Mouse (Mus musculus) lung, embryonic 15.5 days (tissue): ENCODE measurements at regions not wholly inside any gene's neighbourhood (a gene's known extent, or its start where the extent isn't known, plus 50 kb on each side); places are given as distances from the start of the nearest gene placed in this dataset.

Source experiments
- ATAC-seq: fragments of 200-750 bp; cut with Nextera tagmentation; 2 replicates; pipeline ENCODE4 v1.8.0; 2017; ENCODE audit warnings: moderate number of reproducible peaks, borderline replicate concordance; ENCODE audit not compliant: low FRiP score, low TSS enrichment; ENCODE audit errors: extremely low read depth
- H3K27ac ChIP-seq: fragments of 300-500 bp; sonication (generic); 2 replicates; pipeline ENCODE4 v1.5.1; 2015; ENCODE audit warnings: moderate library complexity, mild to moderate bottlenecking, inconsistent platforms
- H3K27me3 ChIP-seq: fragments of 300-500 bp; sonication (generic); 2 replicates; pipeline ENCODE4 v1.6.1; 2015; ENCODE audit warnings: inconsistent platforms
- H3K36me3 ChIP-seq: fragments of 300-500 bp; sonication (generic); 2 replicates; pipeline ENCODE4 v1.6.1; 2015; ENCODE audit warnings: inconsistent platforms
- H3K4me1 ChIP-seq: fragments of 300-500 bp; sonication (generic); 2 replicates; pipeline ENCODE4 v1.6.1; 2015; ENCODE audit warnings: inconsistent platforms
- H3K4me2 ChIP-seq: fragments of 300-500 bp; sonication (generic); 2 replicates; pipeline ENCODE4 v1.6.1; 2015; ENCODE audit warnings: inconsistent platforms, mild to moderate bottlenecking, moderate library complexity
- H3K4me3 ChIP-seq: fragments of 300-500 bp; sonication (generic); 2 replicates; pipeline ENCODE4 v1.5.1; 2015; ENCODE audit warnings: mild to moderate bottlenecking, inconsistent platforms
- H3K9ac ChIP-seq: fragments of 300-500 bp; sonication (generic); 2 replicates; pipeline ENCODE4 v1.6.1; 2015; ENCODE audit warnings: inconsistent platforms
- H3K9me3 ChIP-seq: fragments of 300-500 bp; sonication (generic); 2 replicates; pipeline ENCODE4 v1.6.1; 2016; ENCODE audit warnings: inconsistent platforms
- WGBS: fragments of 180-500 bp; shearing (Covaris S2); methylation state at CpG from one replicate; pipeline ENCODE4 v1.1.7; 2015; 5-methylcytosine and 5-hydroxymethylcytosine counted together

GRCm38 (mm10) chr10:28012135-28012534 lies 62.5 kb upstream of the Ptprk start:
- Histone ChIP-seq H3K4me2 (no peak overlapping the region), H3K4me3 (no peak overlapping the region), H3K27ac (no peak overlapping the region), H3K9me3 (no peaks in the 10 kb centered on the region), H3K27me3 (no peaks in the 10 kb centered on the region), H3K4me1 (no peaks in the 10 kb centered on the region), H3K36me3 (no peaks in the 10 kb centered on the region), H3K9ac (no peak overlapping the region)
- WGBS = 84% methylated on average over 1 of the region's 1 CpGs
- no peak for ATAC-seq

DNA sequence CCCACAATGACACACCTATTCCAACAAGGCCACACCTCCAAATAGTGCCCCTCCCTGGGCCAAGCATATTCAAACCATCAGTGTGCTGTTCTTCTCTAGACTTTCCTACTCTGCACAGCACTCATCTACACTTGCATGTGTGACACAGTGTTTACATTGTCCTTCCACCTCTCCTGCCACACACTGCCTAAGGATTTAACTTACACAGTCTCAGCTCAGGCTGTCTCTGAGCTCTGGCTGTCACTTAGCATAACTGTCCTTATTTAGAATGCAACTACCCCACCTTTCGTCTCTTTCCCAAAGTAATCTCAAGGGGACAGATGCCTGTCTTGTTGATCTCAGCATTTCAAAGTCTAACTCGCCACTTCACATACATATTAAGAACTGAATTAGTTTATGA lies 61.2 kb upstream of the Ptprk start:
- no peak overlapping the region for H3K27ac ChIP-seq
- no peaks in the 10 kb centered on the region for H3K27me3 ChIP-seq
- H3K36me3 ChIP-seq = no peaks in the 10 kb centered on the region
- H3K9me3 ChIP-seq = no peaks in the 10 kb centered on the region
- no peak overlapping the region for H3K4me2 ChIP-seq
- H3K9ac ChIP-seq = no peak overlapping the region
- WGBS = 62% methylated on average over 2 of the region's 2 CpGs
- no peak for ATAC-seq
- no peaks in the 10 kb centered on the region for H3K4me1 ChIP-seq
- H3K4me3 ChIP-seq = no peak overlapping the region

DNA sequence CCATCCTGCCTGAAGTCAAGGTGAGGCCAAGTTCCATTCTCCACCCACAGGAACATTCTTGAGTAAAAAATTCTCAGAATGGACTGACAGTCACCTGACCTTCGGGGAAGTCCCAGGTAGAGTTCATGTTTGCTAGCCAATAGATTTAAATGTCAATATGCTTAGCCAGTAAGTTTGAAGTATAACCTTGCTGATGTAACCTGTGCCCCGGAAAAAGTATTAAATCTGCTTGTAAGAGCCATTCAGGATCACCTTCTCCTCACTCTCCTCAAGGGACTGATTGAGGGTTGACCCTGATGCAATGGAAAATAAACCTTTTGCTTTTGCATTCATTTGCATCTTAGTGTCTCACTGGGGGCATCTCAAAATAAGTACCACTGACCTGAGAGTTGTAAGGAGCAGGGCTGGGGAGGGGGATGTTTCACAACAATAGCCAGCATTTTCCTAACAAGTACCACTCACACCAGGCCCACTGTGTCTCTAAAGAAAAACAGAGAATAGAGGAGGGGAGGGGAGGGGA lies 60.3 kb upstream of the Ptprk start:
- Histone ChIP-seq H3K4me1 (no peaks in the 10 kb centered on the region), H3K36me3 (no peaks in the 10 kb centered on the region), H3K9me3 (no peaks in the 10 kb centered on the region), H3K4me2 (no peak overlapping the region), H3K4me3 (no peak overlapping the region), H3K27me3 (no peaks in the 10 kb centered on the region), H3K27ac (no peak overlapping the region), H3K9ac (no peak overlapping the region)
- 63% methylated on average over 2 of the region's 2 CpGs for WGBS
- ATAC-seq = no peak
